Mouse (Mus musculus) forelimb bud, embryonic 11.5 days (tissue): Measurements from ENCODE around the gene a.
"Not testable (repeated sequence)": the region's sequence is repeated elsewhere in the genome, so short reads cannot be mapped to it uniquely, and the experiment has no call there.

Experiments
- DNase-seq: peaks from one replicate; pipeline ENCODE4 v3.0.0-alpha.2; 2012; ENCODE audit warnings: low read depth, low spot score

Gene a

GRCm38 (mm10) chr2:154836537-154836936, 45.3 kb downstream of the a start:
- DNase-seq: no peak

GRCm38 (mm10) chr2:154848086-154848485, 56.9 kb downstream of the a start:
- no peak for DNase-seq

- peak; percentile 26 for DNase-seq
These were observed 64.2 kb downstream of the a start for GRCm38 (mm10) chr2:154855383-154855782.

GRCm38 (mm10) chr2:154863672-154864071, 72.5 kb downstream of the a start:
- no peak for DNase-seq

GRCm38 (mm10) chr2:154865696-154866095, 74.5 kb downstream of the a start:
- DNase-seq: no peak

GRCm38 (mm10) chr2:154868106-154868505, 76.9 kb downstream of the a start:
- no peak for DNase-seq

- no peak for DNase-seq
These were observed 78.9 kb downstream of the a start for GRCm38 (mm10) chr2:154869954-154870641.

GRCm38 (mm10) chr2:154876621-154877020, 85.4 kb downstream of the a start:
- no peak for DNase-seq

GRCm38 (mm10) chr2:154891585-154891984, 100.4 kb downstream of the a start:
- no peak for DNase-seq

GRCm38 (mm10) chr2:154892201-154893044, 101.2 kb downstream of the a start, which contains the start of gene Eif2s2:
TSS of gene Eif2s2 (minus strand) at chr2:154892935.
- peak; percentile 99 for DNase-seq

GRCm38 (mm10) chr2:154893045-154893385, 101.8 kb downstream of the a start:
- no peak for DNase-seq

GRCm38 (mm10) chr2:154893548-154893947, 102.3 kb downstream of the a start:
- DNase-seq: no peak

- not testable (repeated sequence) for DNase-seq
These were observed 107.8 kb downstream of the a start for GRCm38 (mm10) chr2:154899004-154899403.

GRCm38 (mm10) chr2:154899412-154899811, 108.2 kb downstream of the a start:
- DNase-seq: not testable (repeated sequence)

- no peak for DNase-seq
These were observed 110.9 kb downstream of the a start for GRCm38 (mm10) chr2:154902111-154902510.

- DNase-seq: no peak
These were observed 114.6 kb downstream of the a start for GRCm38 (mm10) chr2:154905796-154906195.

GRCm38 (mm10) chr2:154908223-154908622, 117.0 kb downstream of the a start:
- not testable (repeated sequence) for DNase-seq

GRCm38 (mm10) chr2:154909789-154910188, 118.6 kb downstream of the a start:
- no peak for DNase-seq

GRCm38 (mm10) chr2:154915922-154916541, 124.8 kb downstream of the a start:
- DNase-seq: peak; percentile 85

GRCm38 (mm10) chr2:154916547-154916946, 125.3 kb downstream of the a start:
- DNase-seq: peak; percentile 56

GRCm38 (mm10) chr2:154917866-154918641, 126.9 kb downstream of the a start:
- DNase-seq: no peak

GRCm38 (mm10) chr2:154920896-154921295, 129.7 kb downstream of the a start:
- DNase-seq: no peak
